Mouse (Mus musculus): ENCODE results near the gene Gm4214. TPM values are rescaled to one million over a fixed set of nuclear protein-coding genes. Genes with fewer than 3 reads are reported as not detected.

The Gm4214 gene
- polyA plus RNA-seq (2015; fragmentation: Nextera tagmentation; extraction: Ambion mirVana), result not detected in 2 replicates

GRCm38 (mm10) chr7:22984573-22984972 is at the start of gene Gm4214:
TSS of gene Gm4214 (minus strand) at chr7:22984673.

GRCm38 (mm10) chr7:23019823-23020222 is 35.4 kb upstream of the Gm4214 start, which contains the start of gene Gm4216:
TSS of gene Gm4216 (minus strand) at chr7:23019923.

Other genes with a start within 250 kb of the Gm4214 start
- not detected in 2 replicates for gene Vmn1r157, start 223.0 kb downstream of the Gm4214 start, polyA plus RNA-seq (2015; fragmentation: Nextera tagmentation; extraction: Ambion mirVana)
- gene Vmn1r158, start 193.9 kb downstream of the Gm4214 start, polyA plus RNA-seq (2015; fragmentation: Nextera tagmentation; extraction: Ambion mirVana), result not detected in 2 replicates
- not detected in 2 replicates for gene Vmn1r159, start 141.1 kb downstream of the Gm4214 start, polyA plus RNA-seq (2015; fragmentation: Nextera tagmentation; extraction: Ambion mirVana)
- gene Vmn1r160, start 113.4 kb downstream of the Gm4214 start, polyA plus RNA-seq (2015; fragmentation: Nextera tagmentation; extraction: Ambion mirVana), result not detected in 2 replicates
- gene Gm4216, start 35.2 kb upstream of the Gm4214 start, polyA plus RNA-seq (2015; fragmentation: Nextera tagmentation; extraction: Ambion mirVana), result not detected in 2 replicates
- not detected in 2 replicates for gene Vmn1r163, start 70.9 kb upstream of the Gm4214 start, polyA plus RNA-seq (2015; fragmentation: Nextera tagmentation; extraction: Ambion mirVana)
- not detected in 2 replicates for gene Gm8720, start 82.8 kb upstream of the Gm4214 start, polyA plus RNA-seq (2015; fragmentation: Nextera tagmentation; extraction: Ambion mirVana)
- not detected in 2 replicates for gene Gm10662, start 159.8 kb upstream of the Gm4214 start, polyA plus RNA-seq (2015; fragmentation: Nextera tagmentation; extraction: Ambion mirVana)
- gene Vmn1r165, start 232.7 kb upstream of the Gm4214 start, polyA plus RNA-seq (2015; fragmentation: Nextera tagmentation; extraction: Ambion mirVana), result not detected in 2 replicates

Data from adrenal gland, postnatal 0 days (tissue).